Mouse (Mus musculus) E14TG2a.4 (cell line): ENCODE measurements around the gene Wdr18.
A peak's percentile ranks its signal among the peaks of the same experiment; 100 is the strongest.

Experiments
- H3K27me3 ChIP-seq: 2 replicates; pipeline ENCODE4 v1.6.1; 2014; ENCODE audit warnings: low read length, control low read depth; ENCODE audit not compliant: insufficient read depth
- H3K36me3 ChIP-seq: 2 replicates; pipeline ENCODE4 v1.6.1; 2014; ENCODE audit warnings: low read length, control low read depth; ENCODE audit not compliant: insufficient read depth
- H3K4me1 ChIP-seq: replicated peaks from 2 replicates; pipeline ENCODE4 v1.6.1; 2014; ENCODE audit warnings: low read depth, low read length, control low read depth
- H3K4me3 ChIP-seq: replicated peaks from 2 replicates; pipeline ENCODE4 v1.5.1; 2014; ENCODE audit warnings: mild to moderate bottlenecking, low read length
- H3K9me3 ChIP-seq: 2 replicates; pipeline ENCODE4 v1.6.1; 2014; ENCODE audit warnings: low read length, control low read depth
- CTCF ChIP-seq: conservative IDR thresholded peaks from 2 replicates; pipeline ENCODE4 v1.5.1; 2014; ENCODE audit warnings: low read length
- NANOG ChIP-seq: IDR thresholded peaks from 2 replicates; pipeline ENCODE4 v1.6.1; 2014; ENCODE audit warnings: borderline replicate concordance, low read length, mixed read lengths
- POU5F1 ChIP-seq: IDR thresholded peaks from 2 replicates; pipeline ENCODE4 v1.6.1; 2014; ENCODE audit warnings: low read length, borderline replicate concordance

Wdr18 gene

GRCm38 (mm10) chr10:79984871-79985270, 24.9 kb downstream of the Wdr18 start:
- peaks cover 31% of the 10 kb centered on the region for H3K36me3 ChIP-seq
- H3K4me1 ChIP-seq = peaks cover 77% of the 10 kb centered on the region
- TF ChIP-seq CTCF (no peak), NANOG (no peak), POU5F1 (no peak)
- H3K27me3 ChIP-seq = peaks cover 18% of the 10 kb centered on the region
- peak overlapping the region; percentile 86 for H3K4me3 ChIP-seq
- no peaks in the 10 kb centered on the region for H3K9me3 ChIP-seq

GRCm38 (mm10) chr10:79985334-79986231, 25.6 kb downstream of the Wdr18 start:
- peak overlapping the region; percentile 86 for H3K4me3 ChIP-seq
- peaks cover 76% of the 10 kb centered on the region for H3K4me1 ChIP-seq
- TF ChIP-seq NANOG (no peak), POU5F1 (no peak), CTCF (no peak)
- no peaks in the 10 kb centered on the region for H3K9me3 ChIP-seq
- H3K27me3 ChIP-seq = peaks cover 22% of the 10 kb centered on the region
- peaks cover 24% of the 10 kb centered on the region for H3K36me3 ChIP-seq

- TF ChIP-seq CTCF = no peak
- TF ChIP-seq POU5F1 = no peak
- Histone ChIP-seq H3K4me1 (peaks cover 76% of the 10 kb centered on the region), H3K4me3 (peak overlapping the region; percentile 86), H3K36me3 (peaks cover 20% of the 10 kb centered on the region), H3K27me3 (peaks cover 22% of the 10 kb centered on the region), H3K9me3 (no peaks in the 10 kb centered on the region)
These were observed 26.4 kb downstream of the Wdr18 start for GRCm38 (mm10) chr10:79986232-79986878.

- peaks cover 5% of the 10 kb centered on the region for H3K9me3 ChIP-seq
- H3K27me3 ChIP-seq = peaks cover 22% of the 10 kb centered on the region
- H3K4me1 ChIP-seq = peaks cover 71% of the 10 kb centered on the region
- peak; percentile 98 for TF ChIP-seq CTCF
- no peak for TF ChIP-seq POU5F1
- H3K4me3 ChIP-seq = peak overlapping the region; percentile 86
- peaks cover 20% of the 10 kb centered on the region for H3K36me3 ChIP-seq
These were observed 27.0 kb downstream of the Wdr18 start for GRCm38 (mm10) chr10:79986963-79987362.

- H3K36me3 ChIP-seq = peaks cover 22% of the 10 kb centered on the region
- H3K4me3 ChIP-seq = peak overlapping the region; percentile 86
- H3K9me3 ChIP-seq = peaks cover 5% of the 10 kb centered on the region
- TF ChIP-seq NANOG (no peak), POU5F1 (no peak), CTCF (no peak)
- H3K27me3 ChIP-seq = peaks cover 22% of the 10 kb centered on the region
- H3K4me1 ChIP-seq = peaks cover 67% of the 10 kb centered on the region
These were observed 28.0 kb downstream of the Wdr18 start for GRCm38 (mm10) chr10:79987771-79988505.

- peaks cover 60% of the 10 kb centered on the region for H3K4me1 ChIP-seq
- H3K27me3 ChIP-seq = peaks cover 22% of the 10 kb centered on the region
- TF ChIP-seq CTCF (no peak), POU5F1 (no peak), NANOG (no peak)
- peaks cover 5% of the 10 kb centered on the region for H3K9me3 ChIP-seq
- H3K36me3 ChIP-seq = peaks cover 27% of the 10 kb centered on the region
- H3K4me3 ChIP-seq = peak within 1 kb of the TSS; percentile 86
These were observed 28.7 kb downstream of the Wdr18 start, which contains the start of gene Cnn2 for GRCm38 (mm10) chr10:79988506-79989271. Cnn2 (plus strand) TSS chr10:79988584.

- no peak for TF ChIP-seq CTCF
- TF ChIP-seq NANOG = no peak
- TF ChIP-seq POU5F1 = no peak
- Histone ChIP-seq H3K9me3 (peaks cover 5% of the 10 kb centered on the region), H3K4me3 (peak overlapping the region; percentile 86), H3K36me3 (peaks cover 33% of the 10 kb centered on the region), H3K4me1 (peaks cover 63% of the 10 kb centered on the region), H3K27me3 (peaks cover 22% of the 10 kb centered on the region)
These were observed 29.4 kb downstream of the Wdr18 start for GRCm38 (mm10) chr10:79989272-79989786.
